Mouse (Mus musculus) liver, postnatal 0 days (tissue): ENCODE measurements around the gene Krt39. TPM values are rescaled to one million over a fixed set of nuclear protein-coding genes. Genes with fewer than 3 reads are reported as not detected.

Source experiments
- ATAC-seq: fragments of 200-750 bp; cut with Nextera tagmentation; 2 replicates; pipeline ENCODE4 v1.8.0; 2017; ENCODE audit warnings: mild to moderate bottlenecking, moderate library complexity
- DNase-seq: peaks from one replicate; pipeline ENCODE4 v3.0.0-alpha.2; 2016
- H3K27ac ChIP-seq: fragments of 300-500 bp; sonication (generic); 2 replicates; pipeline ENCODE4 v1.5.1; 2014; ENCODE audit warnings: antibody characterized with exemption, moderate library complexity, mild to moderate bottlenecking, low read depth
- H3K27me3 ChIP-seq: fragments of 300-500 bp; sonication (generic); 2 replicates; pipeline ENCODE4 v1.6.1; 2014; ENCODE audit warnings: low read length, control low read depth, mixed read lengths; ENCODE audit not compliant: insufficient read depth
- H3K36me3 ChIP-seq: fragments of 300-500 bp; sonication (generic); replicated peaks from 2 replicates; pipeline ENCODE4 v1.6.1; 2014; ENCODE audit warnings: mild to moderate bottlenecking, control low read depth, low read length, moderate library complexity, mixed read lengths; ENCODE audit not compliant: insufficient read depth
- H3K4me1 ChIP-seq: fragments of 300-500 bp; sonication (generic); 2 replicates; pipeline ENCODE4 v1.6.1; 2014; ENCODE audit warnings: antibody characterized with exemption, mild to moderate bottlenecking, control low read depth; ENCODE audit not compliant: insufficient read depth
- H3K4me2 ChIP-seq: fragments of 300-500 bp; sonication (generic); 2 replicates; pipeline ENCODE4 v1.6.1; 2014; ENCODE audit warnings: low read depth, mild to moderate bottlenecking, low read length, moderate library complexity, mixed read lengths
- H3K4me3 ChIP-seq: fragments of 300-500 bp; sonication (generic); 2 replicates; pipeline ENCODE4 v1.5.1; 2014; ENCODE audit warnings: low read depth, low read length
- H3K9ac ChIP-seq: fragments of 300-500 bp; sonication (generic); replicated peaks from 2 replicates; pipeline ENCODE4 v1.6.1; 2014; ENCODE audit warnings: mild to moderate bottlenecking, moderate library complexity
- H3K9me3 ChIP-seq: fragments of 300-500 bp; sonication (generic); 2 replicates; pipeline ENCODE4 v1.6.1; 2016; ENCODE audit warnings: mild to moderate bottlenecking, control low read depth, low read length, mixed read lengths
- CTCF ChIP-seq: sonication (generic); IDR thresholded peaks from 2 replicates; pipeline ENCODE4 v1.5.1; 2016; ENCODE audit warnings: antibody characterized with exemption, low read depth
- EP300 ChIP-seq: IDR thresholded peaks from 2 replicates; pipeline ENCODE4 v1.6.1; 2016; ENCODE audit warnings: antibody characterized with exemption, low read depth, mild to moderate bottlenecking
- WGBS: fragments of 180-500 bp; shearing (Covaris S2); extraction: QIAGEN DNeasy Blood & Tissue Kit; methylation state at CpG from one replicate; pipeline ENCODE4 v1.1.7; 2014; ENCODE audit not compliant: insufficient replicate concordance; 5-methylcytosine and 5-hydroxymethylcytosine counted together
- polyA plus RNA-seq: library from polyadenylated mRNA; unstranded; fragments of >200 nt; fragmentation: Nextera tagmentation; extraction: Ambion mirVana; gene quantifications from 2 replicates; pipeline ENCODE4 v1.2.1, GENCODE M21; 2015

Gene Krt39
- not detected in 2 replicates for polyA plus RNA-seq

GRCm38 (mm10) chr11:99521288-99521860 lies at the start of gene Krt39:
TSS of gene Krt39 (minus strand) at chr11:99521338.
- no peak for DNase-seq
- Histone ChIP-seq H3K9me3 (no peaks in the 10 kb centered on the region), H3K27me3 (no peaks in the 10 kb centered on the region), H3K27ac (no peak within 1 kb of the TSS), H3K9ac (no peak within 1 kb of the TSS), H3K4me3 (no peak within 1 kb of the TSS), H3K4me2 (no peak within 1 kb of the TSS), H3K36me3 (no peaks in the 10 kb centered on the region), H3K4me1 (no peaks in the 10 kb centered on the region)
- no peak for ATAC-seq
- TF ChIP-seq EP300 (no peak), CTCF (no peak)
- WGBS: 70% methylated on average over 13 of the region's 13 CpGs

- H3K4me3 ChIP-seq: no peak within 1 kb of the TSS
- DNase-seq (no peak), ATAC-seq (no peak)
- no peaks in the 10 kb centered on the region for H3K27me3 ChIP-seq
- TF ChIP-seq CTCF: no peak
- TF ChIP-seq EP300: no peak
- H3K4me2 ChIP-seq: no peak within 1 kb of the TSS
- H3K9me3 ChIP-seq: no peaks in the 10 kb centered on the region
- no peaks in the 10 kb centered on the region for H3K36me3 ChIP-seq
- H3K9ac ChIP-seq: no peak within 1 kb of the TSS
- H3K4me1 ChIP-seq: no peaks in the 10 kb centered on the region
- no peak within 1 kb of the TSS for H3K27ac ChIP-seq
- 80% methylated on average over 7 of the region's 7 CpGs for WGBS
Observed at GRCm38 (mm10) chr11:99566530-99566929, 45.4 kb upstream of the Krt39 start, which contains the start of gene Krtap3-1. TSS of gene Krtap3-1 (minus strand) at chr11:99566630.

GRCm38 (mm10) chr11:99562580-99562979 lies 41.4 kb upstream of the Krt39 start:
- Histone ChIP-seq H3K27ac (no peak overlapping the region), H3K36me3 (no peaks in the 10 kb centered on the region), H3K4me3 (no peak overlapping the region), H3K4me2 (no peak overlapping the region), H3K9ac (no peak overlapping the region), H3K9me3 (no peaks in the 10 kb centered on the region), H3K27me3 (no peaks in the 10 kb centered on the region), H3K4me1 (no peaks in the 10 kb centered on the region)
- TF ChIP-seq EP300: no peak
- no peak for TF ChIP-seq CTCF
- ATAC-seq (no peak), DNase-seq (no peak)
- WGBS: 73% methylated on average over 6 of the region's 6 CpGs

GRCm38 (mm10) chr11:99559366-99559765 lies 38.2 kb upstream of the Krt39 start, which contains the start of gene Gm11939:
TSS of gene Gm11939 (minus strand) at chr11:99559466.
- ATAC-seq (no peak), DNase-seq (no peak)
- 77% methylated on average over 9 of the region's 9 CpGs for WGBS
- H3K4me3 ChIP-seq: no peak within 1 kb of the TSS
- TF ChIP-seq EP300 (no peak), CTCF (no peak)
- H3K27me3 ChIP-seq: no peaks in the 10 kb centered on the region
- no peaks in the 10 kb centered on the region for H3K36me3 ChIP-seq
- no peaks in the 10 kb centered on the region for H3K4me1 ChIP-seq
- H3K4me2 ChIP-seq: no peak within 1 kb of the TSS
- no peaks in the 10 kb centered on the region for H3K9me3 ChIP-seq
- H3K27ac ChIP-seq: no peak within 1 kb of the TSS
- no peak within 1 kb of the TSS for H3K9ac ChIP-seq

GRCm38 (mm10) chr11:99557976-99558745 lies 37.0 kb upstream of the Krt39 start:
- Histone ChIP-seq H3K4me3 (no peak overlapping the region), H3K4me2 (no peak overlapping the region), H3K27me3 (no peaks in the 10 kb centered on the region), H3K9me3 (no peaks in the 10 kb centered on the region), H3K4me1 (no peaks in the 10 kb centered on the region), H3K27ac (no peak overlapping the region), H3K36me3 (no peaks in the 10 kb centered on the region), H3K9ac (no peak overlapping the region)
- DNase-seq (no peak), ATAC-seq (no peak)
- no peak for TF ChIP-seq CTCF
- 70% methylated on average over 3 of the region's 3 CpGs for WGBS

GRCm38 (mm10) chr11:99556753-99557152 lies 35.6 kb upstream of the Krt39 start, which contains the start of gene Krtap3-2:
TSS of gene Krtap3-2 (minus strand) at chr11:99556853.
- TF ChIP-seq CTCF (no peak), EP300 (no peak)
- DNase-seq: no peak
- no peak within 1 kb of the TSS for H3K4me2 ChIP-seq
- no peaks in the 10 kb centered on the region for H3K36me3 ChIP-seq
- no peak within 1 kb of the TSS for H3K9ac ChIP-seq
- 71% methylated on average over 2 of the region's 2 CpGs for WGBS
- no peak within 1 kb of the TSS for H3K4me3 ChIP-seq
- no peaks in the 10 kb centered on the region for H3K4me1 ChIP-seq
- H3K27ac ChIP-seq: no peak within 1 kb of the TSS
- no peak for ATAC-seq
- H3K27me3 ChIP-seq: no peaks in the 10 kb centered on the region
- H3K9me3 ChIP-seq: no peaks in the 10 kb centered on the region
